Mouse (Mus musculus) testis, adult 2 months (tissue): ENCODE measurements around the gene Cfap73.

Experiments
- CTCF ChIP-seq: fragments of 200-500 bp; IDR thresholded peaks from 2 replicates; pipeline ENCODE4 v1.5.1; 2012; ENCODE audit warnings: low read depth, mild to moderate bottlenecking, inconsistent platforms, low read length, moderate library complexity; ENCODE audit not compliant: control insufficient read depth, insufficient read depth, insufficient replicate concordance
- POLR2A ChIP-seq: fragments of 200-500 bp; IDR thresholded peaks from 2 replicates; pipeline ENCODE4 v1.6.1; 2012; ENCODE audit warnings: low read depth, mild to moderate bottlenecking, inconsistent platforms, low read length, moderate library complexity; ENCODE audit not compliant: control insufficient read depth

- TF ChIP-seq CTCF (no peak), POLR2A (no peak)
Measured at GRCm38 (mm10) chr5:120615903-120616302, 18.1 kb downstream of the Cfap73 start.
